Mouse (Mus musculus): ENCODE results near the gene Pla2g5. TPM values are rescaled to one million over a fixed set of nuclear protein-coding genes. Genes with fewer than 3 reads are reported as not detected.
A peak's percentile ranks its signal among the peaks of the same experiment; 100 is the strongest.
"Not testable (repeated sequence)": the region's sequence is repeated elsewhere in the genome, so short reads cannot be mapped to it uniquely, and the experiment has no call there.

Gene Pla2g5
- 10 to 100 TPM in 3 of 26 experiments, 1 to 10 TPM in 20, not detected in 3; 1.1 to 15.2 (median 5.3) TPM for total RNA-seq (2018; cell fraction: chromatin; rRNA removed)
- total RNA-seq (2018; cell fraction: cytosol; rRNA removed) = 1 to 10 TPM in 12 of 26 experiments, under 1 TPM in 14; 0.10 to 2.1 (median 0.84) TPM
- total RNA-seq (2018; cell fraction: nucleus; rRNA removed) = 1 to 10 TPM in 13 of 26 experiments, under 1 TPM in 3, not detected in 10; 0.78 to 8.6 (median 2.5) TPM
- 0.16 to 1.2 TPM (median 0.47 TPM) in 3 replicates for polyA plus RNA-seq (2018)

DNA sequence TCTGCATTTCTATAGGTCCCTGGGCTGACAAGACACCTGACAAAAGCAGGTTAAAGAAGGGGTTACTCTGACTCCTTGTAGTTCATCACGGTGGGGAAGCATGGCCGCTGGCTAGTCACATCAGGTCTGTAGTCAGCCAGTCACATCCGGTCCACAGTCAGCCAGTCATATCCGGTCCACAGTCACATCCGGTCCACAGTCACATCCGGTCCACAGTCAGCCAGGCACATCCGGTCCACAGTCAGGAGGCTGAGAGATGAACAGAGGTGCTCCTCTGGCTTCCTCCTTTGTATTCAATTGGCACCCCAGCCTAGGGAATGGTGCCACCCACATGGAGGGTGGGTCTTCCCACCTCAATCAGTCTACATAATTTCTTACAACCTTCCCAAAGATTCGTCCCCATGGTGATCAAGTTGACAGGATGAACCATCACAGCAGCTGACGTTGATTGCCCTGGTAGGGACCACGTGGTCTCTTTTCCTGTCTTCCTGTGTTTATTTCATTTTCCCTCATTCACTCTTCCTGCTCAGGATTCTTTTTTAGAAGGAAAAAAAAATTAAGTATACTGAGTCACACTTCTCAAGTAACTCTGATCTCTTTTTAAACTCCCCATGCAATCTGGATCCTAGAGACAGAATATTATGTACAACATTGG, at the start of gene Pla2g5:
Gene Pla2g5 (minus strand): TSS at position 139 of the 655 bp plus-strand sequence.
- Histone ChIP-seq H3K27ac (peak within 1 kb of the TSS; percentile 82), H3K79me2 (ENCODE audit: inconsistent target) (no peaks in the 10 kb centered on the region), H3K4me3 (ENCODE audit: inconsistent target) (no peak within 1 kb of the TSS), H3K36me3 (ENCODE audit: inconsistent target) (no peaks in the 10 kb centered on the region)
- 52% methylated on average over 10 of the region's 10 CpGs for WGBS (ENCODE audit: missing documents)

DNA sequence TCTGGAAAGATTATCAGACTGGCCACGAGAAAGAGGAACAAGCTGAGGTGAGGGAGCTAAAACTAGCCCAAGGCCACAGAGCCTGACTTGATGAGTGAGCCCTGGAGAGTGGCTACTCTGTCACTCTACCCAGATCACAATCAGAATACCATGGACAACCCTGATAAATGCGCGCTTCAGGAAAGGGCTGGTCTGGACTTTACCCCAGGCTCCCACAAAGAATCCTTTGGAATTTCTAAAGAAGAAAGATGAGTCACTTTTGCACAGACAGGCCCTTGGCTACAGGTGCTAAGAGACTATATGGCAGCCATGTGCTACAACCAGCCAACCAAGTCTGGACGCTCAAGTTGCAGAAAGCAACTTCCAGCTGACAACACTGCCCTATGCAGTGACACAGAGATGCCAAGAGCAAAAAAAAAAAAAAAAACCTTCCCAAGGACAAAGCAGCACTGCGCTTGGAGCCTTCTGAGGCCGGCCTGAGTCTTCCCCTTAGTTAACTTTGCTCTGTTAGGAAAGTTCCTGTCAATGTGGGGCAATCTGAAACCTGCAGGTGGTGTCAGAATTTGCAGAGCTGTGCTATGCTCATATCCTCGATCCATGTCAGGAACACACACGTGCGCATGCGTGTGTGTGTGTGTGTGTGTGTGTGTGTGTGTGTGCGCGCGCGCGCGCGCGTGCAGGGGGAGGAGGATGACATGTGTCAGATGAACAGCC, 42.5 kb upstream of the Pla2g5 start:
- Histone ChIP-seq H3K79me2 (ENCODE audit: inconsistent target) (peaks cover 10% of the 10 kb centered on the region; the same call in 1 of the 2 replicates), H3K4me3 (ENCODE audit: inconsistent target) (no peak overlapping the region), H3K36me3 (ENCODE audit: inconsistent target) (peaks cover 66% of the 10 kb centered on the region), H3K27ac (no peak overlapping the region)
- 88% methylated on average over 15 of the region's 18 CpGs for WGBS (ENCODE audit: missing documents)

DNA sequence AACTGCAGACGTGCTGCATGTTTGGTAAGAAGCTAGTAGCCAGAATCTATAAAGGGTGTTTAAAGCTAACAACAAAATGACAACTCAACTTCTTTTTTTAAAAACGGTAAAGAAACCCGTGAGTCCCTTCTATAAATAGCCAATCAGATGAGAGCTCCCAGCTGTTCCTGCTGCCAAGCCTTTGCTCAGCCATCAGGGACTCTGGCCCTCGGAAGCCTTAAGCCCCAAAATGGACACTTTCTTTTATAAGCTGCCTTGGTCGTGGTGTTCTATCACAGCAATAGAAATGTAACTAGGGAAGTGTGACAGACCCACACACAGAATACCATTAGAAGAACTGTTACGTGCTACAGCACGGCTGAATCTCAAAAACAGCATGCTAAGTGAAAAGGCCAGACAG, 36.1 kb upstream of the Pla2g5 start:
- no peaks in the 10 kb centered on the region for H3K79me2 ChIP-seq (ENCODE audit: inconsistent target)
- WGBS (ENCODE audit: missing documents) = 69% methylated on average over 7 of the region's 7 CpGs
- H3K4me3 ChIP-seq (ENCODE audit: inconsistent target) = no peak overlapping the region
- H3K27ac ChIP-seq = no peak overlapping the region
- peaks cover 76% of the 10 kb centered on the region for H3K36me3 ChIP-seq (ENCODE audit: inconsistent target)

DNA sequence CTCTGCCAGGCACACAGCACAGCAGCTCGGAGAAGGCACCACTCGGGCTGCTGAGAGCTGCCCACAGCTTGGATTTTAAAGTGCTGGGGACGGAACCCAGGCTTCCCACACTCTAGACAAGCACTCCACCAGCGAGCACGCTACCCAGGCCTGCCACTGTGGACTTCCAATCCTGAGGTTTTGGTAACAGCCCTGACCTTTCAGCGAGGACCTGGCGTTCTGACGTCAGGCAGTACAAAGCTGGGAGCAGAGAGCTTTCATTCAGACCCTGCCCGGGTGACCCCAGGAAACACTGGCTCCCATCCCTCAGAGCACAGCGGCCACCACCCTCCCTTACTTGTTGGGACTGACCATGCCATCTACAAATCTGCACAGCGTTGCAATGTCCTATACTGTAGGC, 30.5 kb upstream of the Pla2g5 start:
- H3K4me3 ChIP-seq (ENCODE audit: inconsistent target); H3K79me2 ChIP-seq (ENCODE audit: inconsistent target); H3K27ac ChIP-seq: not testable (repeated sequence)
- H3K36me3 ChIP-seq (ENCODE audit: inconsistent target) = peaks cover 41% of the 10 kb centered on the region; the same call in 1 of the 2 replicates
- 97% methylated on average over 8 of the region's 11 CpGs for WGBS (ENCODE audit: missing documents)

DNA sequence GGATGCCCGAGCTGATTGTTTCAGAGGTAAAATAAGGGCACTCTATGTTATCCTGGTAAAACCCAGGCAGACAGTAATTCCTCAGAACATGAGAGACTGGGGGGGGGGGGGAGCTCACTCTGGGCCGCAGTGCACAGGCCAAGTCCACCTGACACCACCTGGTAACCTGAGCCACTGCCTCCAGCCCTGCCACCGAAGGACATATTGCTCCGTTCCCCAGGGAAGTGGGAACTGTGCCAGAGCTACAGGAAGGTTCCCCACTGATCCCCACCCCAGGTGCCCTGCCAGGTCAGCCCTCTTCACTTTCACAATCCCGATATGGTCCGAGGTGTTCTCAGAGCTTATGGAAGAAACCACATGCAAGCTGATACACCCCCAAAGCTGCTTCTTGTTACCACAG, 29.4 kb upstream of the Pla2g5 start:
- WGBS (ENCODE audit: missing documents) = 96% methylated on average over 5 of the region's 6 CpGs
- Histone ChIP-seq H3K36me3 (ENCODE audit: inconsistent target) (peaks cover 29% of the 10 kb centered on the region; the same call in 1 of the 2 replicates), H3K4me3 (ENCODE audit: inconsistent target) (no peak overlapping the region), H3K79me2 (ENCODE audit: inconsistent target) (no peaks in the 10 kb centered on the region), H3K27ac (no peak overlapping the region)

DNA sequence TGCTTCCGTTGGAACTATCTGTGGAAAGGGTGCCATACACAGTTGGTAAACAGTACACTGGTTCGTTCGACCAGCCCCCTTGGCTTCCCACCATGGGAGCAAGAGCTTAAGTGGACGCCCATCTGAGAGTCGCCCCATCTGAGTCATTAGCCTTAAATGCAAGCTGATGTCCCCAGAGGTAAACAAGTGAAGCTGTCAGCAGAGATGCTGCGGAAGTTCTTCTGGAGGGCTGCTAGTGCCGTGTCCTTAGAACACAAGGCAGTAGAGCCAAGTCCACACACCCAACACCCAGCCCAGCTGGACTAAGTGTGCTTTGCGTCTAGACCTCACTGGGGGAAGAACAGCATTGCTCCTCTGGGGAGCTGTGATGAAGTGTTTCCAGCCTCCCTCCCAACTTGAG, 26.4 kb upstream of the Pla2g5 start:
- Histone ChIP-seq H3K4me3 (ENCODE audit: inconsistent target) (no peak overlapping the region), H3K36me3 (ENCODE audit: inconsistent target) (peaks cover 4% of the 10 kb centered on the region; the same call in 1 of the 2 replicates), H3K79me2 (ENCODE audit: inconsistent target) (no peaks in the 10 kb centered on the region), H3K27ac (no peak overlapping the region)
- WGBS (ENCODE audit: missing documents) = 82% methylated on average over 8 of the region's 8 CpGs

DNA sequence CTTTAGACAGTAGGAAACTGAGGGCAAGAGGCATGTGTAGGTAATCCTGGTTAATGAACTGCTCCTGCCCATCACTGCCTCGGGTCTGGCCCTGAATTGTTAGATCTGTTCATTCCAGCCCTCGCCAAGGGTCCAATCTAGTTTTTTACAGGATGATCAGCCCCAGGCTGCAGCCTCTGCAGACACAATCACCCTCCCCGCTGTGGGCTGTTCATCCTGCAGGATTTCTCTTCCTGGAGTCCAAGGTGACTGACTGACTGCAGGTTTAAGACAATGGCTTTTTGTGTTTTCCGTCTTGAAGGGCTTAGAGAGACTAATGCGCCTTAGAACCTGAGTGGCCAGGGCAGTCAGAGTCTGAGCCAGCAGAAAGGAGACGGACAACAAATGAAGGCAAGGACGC, 25.9 kb upstream of the Pla2g5 start:
- no peak overlapping the region for H3K4me3 ChIP-seq (ENCODE audit: inconsistent target)
- no peaks in the 10 kb centered on the region; the same call in 1 of the 2 replicates for H3K36me3 ChIP-seq (ENCODE audit: inconsistent target)
- WGBS (ENCODE audit: missing documents) = 85% methylated on average over 7 of the region's 7 CpGs
- H3K79me2 ChIP-seq (ENCODE audit: inconsistent target) = no peaks in the 10 kb centered on the region
- H3K27ac ChIP-seq = no peak overlapping the region

DNA sequence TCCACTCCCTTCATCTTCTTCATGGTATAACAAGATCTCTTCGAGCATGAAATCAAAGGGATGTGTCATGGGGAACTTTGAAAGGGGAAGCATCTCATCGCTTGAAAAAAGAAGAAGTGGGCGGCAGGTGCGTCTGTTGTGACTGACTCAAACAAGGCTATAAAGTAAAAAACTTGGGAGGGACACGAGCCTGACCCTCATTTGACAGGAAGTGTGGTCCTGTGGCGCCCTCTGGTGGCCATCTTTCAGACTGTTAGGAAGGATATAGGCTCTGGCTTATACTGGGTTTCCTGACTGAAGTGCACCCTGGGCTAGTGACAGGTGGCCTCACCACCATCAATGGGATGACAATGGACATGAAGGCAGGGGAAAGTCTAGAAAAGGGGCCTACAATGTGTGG, 21.0 kb upstream of the Pla2g5 start:
- H3K4me3 ChIP-seq (ENCODE audit: inconsistent target) = no peak overlapping the region
- H3K27ac ChIP-seq = no peak overlapping the region
- H3K36me3 ChIP-seq (ENCODE audit: inconsistent target) = no peaks in the 10 kb centered on the region
- H3K79me2 ChIP-seq (ENCODE audit: inconsistent target) = no peaks in the 10 kb centered on the region
- 0% methylated on average over 6 of the region's 6 CpGs for WGBS (ENCODE audit: missing documents)

DNA sequence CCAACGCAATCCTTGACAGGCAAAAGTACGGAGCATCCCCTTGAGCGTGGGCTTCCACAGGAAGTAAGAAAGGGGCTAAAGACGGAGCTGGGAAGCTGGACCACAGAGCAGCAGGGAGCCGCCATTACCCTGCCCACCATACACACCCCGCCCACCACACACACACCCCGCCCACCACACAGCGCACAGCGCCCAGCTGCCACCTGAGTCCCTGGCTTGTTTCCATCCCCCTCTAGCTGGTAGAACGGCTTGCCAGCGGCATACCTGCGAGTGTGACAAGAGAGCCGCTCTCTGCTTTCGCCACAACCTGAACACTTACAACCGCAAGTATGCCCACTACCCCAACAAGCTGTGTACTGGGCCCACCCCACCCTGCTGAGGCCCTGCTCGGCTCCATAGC, 18.9 kb upstream of the Pla2g5 start:
- 27% methylated on average over 15 of the region's 16 CpGs for WGBS (ENCODE audit: missing documents)
- Histone ChIP-seq H3K36me3 (ENCODE audit: inconsistent target) (no peaks in the 10 kb centered on the region), H3K27ac (no peak overlapping the region), H3K79me2 (ENCODE audit: inconsistent target) (no peaks in the 10 kb centered on the region), H3K4me3 (ENCODE audit: inconsistent target) (no peak overlapping the region)

DNA sequence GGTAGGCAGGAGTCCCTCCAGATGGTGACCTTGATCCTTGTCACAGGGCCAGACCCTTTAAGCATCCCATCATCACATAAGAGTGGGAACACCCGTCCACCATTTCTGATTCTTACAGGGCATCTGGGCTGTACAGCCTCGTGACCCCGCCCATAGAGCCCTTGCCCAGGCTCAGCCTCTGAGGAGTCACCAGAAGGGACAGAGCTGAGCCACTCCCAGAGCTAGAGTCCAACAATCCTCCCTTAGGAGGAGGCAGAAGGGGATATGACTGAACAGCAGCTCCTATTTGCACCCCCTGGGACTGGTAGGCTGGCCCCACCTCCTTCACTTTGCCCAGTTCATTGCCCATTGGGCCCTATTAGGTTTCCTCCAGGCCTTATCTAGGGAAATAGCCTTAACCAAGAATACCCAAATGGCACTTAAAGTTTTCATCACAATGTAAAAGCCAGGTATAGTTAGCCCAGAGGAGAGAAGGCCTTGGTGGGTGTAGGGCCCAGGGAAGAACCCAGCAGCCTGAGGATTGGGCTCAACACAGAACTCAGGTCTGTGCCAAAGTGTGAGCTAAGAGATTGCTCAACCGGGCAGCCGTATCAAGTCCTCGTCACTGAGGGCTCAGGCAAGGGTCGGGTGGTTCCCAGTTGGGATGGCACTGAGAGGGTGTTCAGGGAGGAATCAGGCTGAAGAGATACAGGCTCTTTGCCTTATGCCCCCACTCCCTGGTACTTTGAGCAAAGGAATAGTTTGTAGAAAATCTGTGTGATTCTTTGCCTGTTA, 17.7 kb upstream of the Pla2g5 start:
- Histone ChIP-seq H3K4me3 (ENCODE audit: inconsistent target) (no peak overlapping the region), H3K36me3 (ENCODE audit: inconsistent target) (no peaks in the 10 kb centered on the region), H3K79me2 (ENCODE audit: inconsistent target) (no peaks in the 10 kb centered on the region), H3K27ac (no peak overlapping the region)
- WGBS (ENCODE audit: missing documents) = 76% methylated on average over 7 of the region's 7 CpGs

DNA sequence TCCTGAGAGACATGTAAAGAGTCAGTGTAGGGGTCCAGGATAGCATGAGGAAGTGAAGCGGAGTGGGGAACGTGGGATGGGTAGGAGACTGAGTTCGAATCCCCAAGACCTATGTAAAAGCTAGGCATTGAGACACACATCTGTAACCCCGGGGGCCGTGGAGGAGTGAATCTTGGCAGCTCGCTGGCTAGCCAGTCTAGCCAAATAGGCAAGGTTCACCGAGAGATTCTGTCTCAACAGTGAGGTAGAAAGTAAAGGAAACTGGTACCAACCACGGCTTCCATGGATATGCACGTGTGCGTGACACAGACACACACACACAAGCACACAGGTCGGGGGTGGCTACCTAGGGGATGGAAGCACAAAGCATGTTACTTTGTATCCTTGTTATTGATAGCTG, 16.5 kb upstream of the Pla2g5 start:
- WGBS (ENCODE audit: missing documents) = 84% methylated on average over 9 of the region's 11 CpGs
- Histone ChIP-seq H3K27ac (no peak overlapping the region), H3K4me3 (ENCODE audit: inconsistent target) (no peak overlapping the region), H3K79me2 (ENCODE audit: inconsistent target) (no peaks in the 10 kb centered on the region), H3K36me3 (ENCODE audit: inconsistent target) (no peaks in the 10 kb centered on the region)

DNA sequence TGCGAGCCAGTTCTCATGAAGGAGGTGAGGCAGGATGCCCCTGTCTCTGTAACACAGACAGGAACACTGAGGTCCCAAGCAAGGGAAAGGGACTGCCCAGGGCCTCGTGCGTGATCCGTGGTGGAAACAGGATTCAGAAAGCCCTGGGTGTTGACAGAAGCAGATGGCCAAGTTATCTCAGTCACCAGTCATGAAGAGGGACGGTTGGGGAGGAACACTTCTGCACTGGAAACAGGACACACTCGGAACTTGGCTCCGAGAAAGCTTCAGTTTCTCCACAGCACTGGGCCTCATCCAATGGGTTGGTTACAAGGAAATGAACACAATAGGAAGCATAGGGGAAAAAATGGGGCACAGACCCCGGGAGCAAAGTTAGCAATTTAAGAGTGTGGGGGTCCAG, 15.5 kb upstream of the Pla2g5 start:
- peak overlapping the region; percentile 65; the same call in 1 of the 2 replicates for H3K27ac ChIP-seq
- 85% methylated on average over 8 of the region's 8 CpGs for WGBS (ENCODE audit: missing documents)
- no peaks in the 10 kb centered on the region for H3K79me2 ChIP-seq (ENCODE audit: inconsistent target)
- no peaks in the 10 kb centered on the region for H3K36me3 ChIP-seq (ENCODE audit: inconsistent target)
- H3K4me3 ChIP-seq (ENCODE audit: inconsistent target) = no peak overlapping the region

DNA sequence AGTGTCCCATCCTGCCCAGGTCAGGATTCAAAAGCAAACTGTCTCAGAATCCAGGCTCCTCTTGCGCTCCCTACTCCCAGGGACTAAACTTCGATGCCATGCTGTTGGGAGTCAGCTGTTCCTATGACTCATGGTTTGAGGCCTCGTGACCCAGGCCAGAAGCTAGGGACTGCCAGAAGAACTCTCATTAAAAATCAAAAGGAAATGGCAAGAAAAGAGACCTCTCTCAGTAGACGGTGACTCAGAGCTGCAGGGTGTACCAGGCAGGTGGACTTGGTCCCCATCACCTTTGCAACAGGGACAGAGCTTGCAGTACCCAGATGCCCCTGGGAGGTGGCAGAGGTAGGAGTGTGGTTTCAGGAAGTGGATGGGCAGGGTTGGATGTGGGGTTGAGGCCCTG, 14.4 kb upstream of the Pla2g5 start, which contains the start of gene Pla2g2e:
Gene Pla2g2e (plus strand): TSS at position 212 of the 400 bp plus-strand sequence.
- Histone ChIP-seq H3K79me2 (ENCODE audit: inconsistent target) (no peaks in the 10 kb centered on the region), H3K4me3 (ENCODE audit: inconsistent target) (peak within 1 kb of the TSS; percentile 2; the same call in 1 of the 2 replicates), H3K36me3 (ENCODE audit: inconsistent target) (no peaks in the 10 kb centered on the region), H3K27ac (peak within 1 kb of the TSS; percentile 65)
- WGBS (ENCODE audit: missing documents) = 59% methylated on average over 4 of the region's 4 CpGs

DNA sequence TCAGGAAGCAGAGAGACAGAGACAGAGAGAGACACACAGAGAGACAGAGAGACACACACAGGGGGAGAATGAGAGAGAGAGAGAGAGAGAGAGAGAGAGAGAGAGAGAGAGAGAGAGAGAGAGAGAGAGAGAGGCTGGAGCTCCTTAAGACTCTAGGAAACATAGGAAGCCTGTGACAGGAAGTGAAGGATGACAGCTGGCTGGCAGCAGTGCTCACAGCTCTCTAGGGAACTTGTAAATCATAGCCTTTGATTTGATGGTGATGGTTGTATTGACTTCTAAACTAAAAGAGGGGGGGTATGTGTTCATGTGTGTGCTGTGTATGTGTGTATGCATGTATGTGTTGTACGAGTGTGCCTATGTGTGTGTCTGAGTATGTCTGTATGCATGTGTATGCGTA, 12.7 kb upstream of the Pla2g5 start:
- Histone ChIP-seq H3K4me3 (ENCODE audit: inconsistent target) (no peak overlapping the region), H3K36me3 (ENCODE audit: inconsistent target) (no peaks in the 10 kb centered on the region), H3K79me2 (ENCODE audit: inconsistent target) (no peaks in the 10 kb centered on the region), H3K27ac (no peak overlapping the region)
- 92% methylated on average over 2 of the region's 2 CpGs for WGBS (ENCODE audit: missing documents)

Measured in macrophage (primary cell).